ENCODE assay signal across 11 mouse cellular contexts in genomic region chr16:64758561-64759244, GRCm38 (mm10). TPM values are rescaled to one million over a fixed set of nuclear protein-coding genes. Genes with fewer than 3 reads are reported as not detected.
DNase-seq lines count a peak whose midpoint lies in the region; ATAC-seq lines count a peak whose summit lies in the region.
"Had no signal": no experiment of that assay in that cellular context is flagged by ENCODE, and none has a peak within 500 bp of the region (broad histone marks: within the 10 kb centered on the region; RNA-seq: fewer than 3 reads in every experiment).

No protein-coding gene starts in this region.

- H3K9me3 ChIP-seq in lung, embryonic 15.5 days: 0 out of 2 replicates have a peak, but pooled peaks cover 9% of the 10 kb centered on the region

- WGBS in lung, embryonic 15.5 days: 35% methylated on average over 6 of the region's 6 CpGs

- no peak overlapping the region for H3K4me2 ChIP-seq in lung, embryonic 15.5 days
- H3K4me2 ChIP-seq: neural tube, embryonic 13.5 days had no signal

- H3K36me3 ChIP-seq in lung, embryonic 15.5 days: peaks cover 14% of the 10 kb centered on the region

- no peak for DNase-seq in lung, postnatal 4 days
- peak; percentile 84 for DNase-seq in T-cell, adult 2 months (ENCODE audit: low spot score)
- peak; percentile 26 for DNase-seq in lung, postnatal 10 days
- DNase-seq in thymus, postnatal 14 days: peak; percentile 54
- no peak for DNase-seq in kidney, postnatal 14 days
- DNase-seq in ovary, adult 18-20 months (ENCODE audit: low spot score): no peak
- no peak for DNase-seq in kidney, postnatal 36 days
- DNase-seq: cerebellum, adult 11-12 months; gastrocnemius, postnatal 10 days had no signal

- no peak overlapping the region for H3K4me3 ChIP-seq in lung, embryonic 15.5 days
- H3K4me3 ChIP-seq: neural tube, embryonic 13.5 days had no signal

- peaks cover 14% of the 10 kb centered on the region for H3K4me1 ChIP-seq in lung, embryonic 15.5 days
- H3K4me1 ChIP-seq: neural tube, embryonic 13.5 days had no signal

- ATAC-seq in lung, embryonic 15.5 days (ENCODE audit: borderline replicate concordance, extremely low read depth, low FRiP score, low TSS enrichment): no peak

- no peak overlapping the region for H3K9ac ChIP-seq in lung, embryonic 15.5 days
- H3K9ac ChIP-seq: neural tube, embryonic 13.5 days had no signal

- peak overlapping the region; percentile 64 for H3K27ac ChIP-seq in lung, embryonic 15.5 days
- H3K27ac ChIP-seq: neural tube, embryonic 13.5 days had no signal

- H3K27me3 ChIP-seq in lung, embryonic 15.5 days: no peaks in the 10 kb centered on the region
- H3K27me3 ChIP-seq: neural tube, embryonic 13.5 days had no signal

RNA-seq across cellular contexts. Expression of gene 4930453N24Rik, which starts 12.3 kb away (rescaled TPM):
- 23.8 and 24.9 TPM in 2 replicates for polyA plus RNA-seq in lung, embryonic 15.5 days (2015; fragmentation: Nextera tagmentation; extraction: Ambion mirVana)

Comparison
In these comparisons a context has a peak if more than half of its experiments do, and no peak if none do; other contexts are left out.
1. DNase-seq: peak in T-cell, adult 2 months (single experiment), lung, postnatal 10 days (single experiment) and thymus, postnatal 14 days (single experiment); none in lung, postnatal 4 days (0 of 2), kidney, postnatal 14 days (single experiment), ovary, adult 18-20 months (single experiment) and kidney, postnatal 36 days (0 of 2).